Mouse (Mus musculus) cerebellum, adult 2 months (tissue): ENCODE data around the gene Leo1. TPM values are rescaled to one million over a fixed set of nuclear protein-coding genes. Genes with fewer than 3 reads are reported as not detected.

ENCODE experiments used
- DNase-seq, 2 experiments: peaks; one replicate each; pipeline ENCODE4 v3.0.0; 2021
- H3K27ac ChIP-seq: fragments of 200-500 bp; 2 replicates; pipeline ENCODE4 v1.5.1; 2012; ENCODE audit warnings: low read length, control low read depth, inconsistent platforms; ENCODE audit not compliant: insufficient read depth
- H3K27me3 ChIP-seq: fragments of 200-500 bp; 2 replicates; pipeline ENCODE4 v1.6.1; 2012; ENCODE audit warnings: inconsistent platforms, mild to moderate bottlenecking, low read length, moderate library complexity; ENCODE audit not compliant: control insufficient read depth, insufficient read depth
- H3K4me1 ChIP-seq: fragments of 200-500 bp; 2 replicates; pipeline ENCODE4 v1.6.1; 2011; ENCODE audit warnings: low read length; ENCODE audit not compliant: control insufficient read depth, insufficient read depth
- H3K4me3 ChIP-seq: fragments of 200-500 bp; replicated peaks from 2 replicates; pipeline ENCODE3; 2011; ENCODE audit warnings: mild to moderate bottlenecking, low read depth, low read length, control low read depth; ENCODE audit not compliant: insufficient read depth
- CTCF ChIP-seq: fragments of 200-500 bp; IDR thresholded peaks from 2 replicates; pipeline ENCODE4 v1.5.1; 2011; ENCODE audit warnings: low read depth, mild to moderate bottlenecking, control low read depth, low read length, moderate library complexity, borderline replicate concordance; ENCODE audit not compliant: insufficient read depth
- POLR2A ChIP-seq: fragments of 200-500 bp; IDR thresholded peaks from 2 replicates; pipeline ENCODE4 v1.6.1; 2011; ENCODE audit warnings: low read length, control low read depth, borderline replicate concordance; ENCODE audit not compliant: insufficient read depth
- WGBS: fragments of 180-500 bp; shearing (Covaris S2); methylation state at CpG from one replicate; pipeline ENCODE4 v1.1.7; 2018; 5-methylcytosine and 5-hydroxymethylcytosine counted together
- polyA plus RNA-seq: library from polyadenylated mRNA; depleted of rRNA; stranded (reverse); fragments of >200 nt; gene quantifications from 2 replicates; pipeline ENCODE4 v1.2.3, GENCODE M21; 2012; rRNA removed

Gene Leo1
- polyA plus RNA-seq, 1 experiment: 26.9 TPM

DNA sequence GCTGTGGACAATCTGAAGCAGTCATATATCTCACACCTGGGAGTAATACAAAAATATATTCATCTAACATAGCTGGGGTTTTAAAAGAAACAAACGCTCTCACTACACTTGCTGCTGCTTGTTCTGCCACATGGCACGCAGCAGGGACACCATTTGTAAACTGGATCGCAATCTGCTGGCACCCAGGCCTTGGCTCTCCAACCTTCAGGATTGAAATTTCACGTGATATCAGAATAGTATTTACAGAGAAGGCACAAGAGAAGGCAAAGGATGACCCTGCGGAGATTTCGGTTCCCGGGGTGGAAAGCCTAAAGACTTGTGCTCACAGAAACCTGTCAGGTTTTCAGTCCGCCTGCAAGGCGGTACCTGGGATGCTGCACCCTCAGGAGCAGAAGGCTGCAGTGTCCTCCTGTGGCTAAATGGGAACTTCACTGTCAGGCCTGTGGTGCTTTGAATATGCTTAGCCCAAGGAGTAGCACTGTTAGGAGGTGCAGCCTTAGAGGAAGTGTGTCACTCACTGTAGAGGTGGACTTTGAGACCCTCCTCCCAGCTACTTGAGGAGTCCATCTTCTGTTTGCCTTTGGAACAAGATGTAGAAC is 53.2 kb downstream of the Leo1 start:
- H3K27me3 ChIP-seq: no peaks in the 10 kb centered on the region
- peak; percentile 77 to 82 for DNase-seq
- H3K4me3 ChIP-seq: no peak overlapping the region
- peak overlapping the region; percentile 91 for H3K27ac ChIP-seq
- peaks cover 17% of the 10 kb centered on the region; the same call in 1 of the 2 replicates for H3K4me1 ChIP-seq
- 33% methylated on average over 9 of the region's 9 CpGs for WGBS
- TF ChIP-seq POLR2A: no peak
- TF ChIP-seq CTCF: peak; percentile 56; the same call in 1 of the 2 replicates

DNA sequence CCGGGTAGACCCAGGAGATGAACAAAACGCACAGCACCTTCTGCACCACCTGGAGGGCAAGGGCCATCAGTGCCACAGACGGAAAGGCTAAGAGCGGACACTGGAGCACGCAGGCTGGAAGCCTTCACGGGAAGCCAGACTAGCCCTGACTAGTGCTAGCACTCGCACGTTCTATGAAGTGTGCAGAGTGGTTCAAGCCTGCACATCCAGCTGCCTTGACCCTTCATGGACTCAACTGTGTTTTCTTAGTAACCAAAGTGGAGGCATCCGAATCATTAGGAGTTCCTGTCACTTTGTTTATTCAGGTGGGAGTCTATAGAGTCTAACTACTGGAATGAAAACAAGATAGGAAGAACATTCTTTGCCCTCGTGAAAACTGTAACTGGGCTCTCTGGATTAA is 54.6 kb downstream of the Leo1 start:
- Histone ChIP-seq H3K4me3 (no peak overlapping the region), H3K27ac (peak overlapping the region; percentile 91; the same call in 1 of the 2 replicates), H3K27me3 (no peaks in the 10 kb centered on the region), H3K4me1 (peaks cover 17% of the 10 kb centered on the region; the same call in 1 of the 2 replicates)
- no peak for TF ChIP-seq POLR2A
- no peak for TF ChIP-seq CTCF
- no peak for DNase-seq
- WGBS: 94% methylated on average over 10 of the region's 10 CpGs

DNA sequence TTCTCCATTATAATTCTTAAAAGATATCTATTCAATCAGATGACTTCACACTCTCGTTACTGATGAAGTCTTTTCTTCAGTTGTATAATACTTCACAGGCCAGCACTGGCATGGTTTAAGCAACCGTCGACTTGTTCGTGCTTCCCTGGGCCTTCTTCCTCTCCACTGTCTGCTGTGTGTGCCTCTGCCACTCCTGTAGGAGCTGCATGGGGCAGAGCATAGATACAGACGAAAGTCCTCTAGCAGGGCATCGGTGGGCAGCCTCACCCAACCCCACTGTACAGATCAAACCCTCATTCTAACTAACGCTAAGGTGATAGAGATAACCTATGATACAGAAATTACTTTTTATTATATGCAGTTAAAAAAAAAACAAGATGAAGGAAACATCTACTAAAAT is 57.2 kb downstream of the Leo1 start:
- TF ChIP-seq POLR2A (no peak), CTCF (no peak)
- Histone ChIP-seq H3K4me1 (peaks cover 13% of the 10 kb centered on the region; the same call in 1 of the 2 replicates), H3K27me3 (no peaks in the 10 kb centered on the region), H3K4me3 (no peak overlapping the region), H3K27ac (no peak overlapping the region)
- WGBS: 94% methylated on average over 7 of the region's 7 CpGs
- DNase-seq: no peak

DNA sequence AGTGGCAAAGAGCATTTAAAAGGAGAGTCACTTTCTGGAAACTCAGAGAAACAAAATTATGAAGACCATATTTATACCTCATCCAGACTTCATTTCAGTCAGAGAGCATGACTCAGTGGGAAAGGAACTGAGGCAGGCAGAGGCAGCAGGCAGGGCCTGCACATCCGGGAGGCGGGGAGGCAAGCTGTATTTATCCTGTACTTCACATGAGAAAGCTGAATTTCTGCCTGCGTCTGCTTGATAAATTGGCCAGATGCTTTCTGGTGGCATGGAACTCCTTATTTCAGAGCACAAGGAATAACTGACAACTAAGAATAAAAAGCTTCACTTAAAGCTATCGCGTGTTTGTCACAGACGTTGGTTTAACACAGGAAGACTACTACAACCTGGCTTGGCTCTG is 63.0 kb downstream of the Leo1 start:
- Histone ChIP-seq H3K4me3 (no peak overlapping the region), H3K27ac (no peak overlapping the region), H3K4me1 (no peaks in the 10 kb centered on the region; the same call in 1 of the 2 replicates), H3K27me3 (no peaks in the 10 kb centered on the region)
- DNase-seq: no peak
- 93% methylated on average over 6 of the region's 6 CpGs for WGBS
- TF ChIP-seq POLR2A (no peak), CTCF (no peak)

DNA sequence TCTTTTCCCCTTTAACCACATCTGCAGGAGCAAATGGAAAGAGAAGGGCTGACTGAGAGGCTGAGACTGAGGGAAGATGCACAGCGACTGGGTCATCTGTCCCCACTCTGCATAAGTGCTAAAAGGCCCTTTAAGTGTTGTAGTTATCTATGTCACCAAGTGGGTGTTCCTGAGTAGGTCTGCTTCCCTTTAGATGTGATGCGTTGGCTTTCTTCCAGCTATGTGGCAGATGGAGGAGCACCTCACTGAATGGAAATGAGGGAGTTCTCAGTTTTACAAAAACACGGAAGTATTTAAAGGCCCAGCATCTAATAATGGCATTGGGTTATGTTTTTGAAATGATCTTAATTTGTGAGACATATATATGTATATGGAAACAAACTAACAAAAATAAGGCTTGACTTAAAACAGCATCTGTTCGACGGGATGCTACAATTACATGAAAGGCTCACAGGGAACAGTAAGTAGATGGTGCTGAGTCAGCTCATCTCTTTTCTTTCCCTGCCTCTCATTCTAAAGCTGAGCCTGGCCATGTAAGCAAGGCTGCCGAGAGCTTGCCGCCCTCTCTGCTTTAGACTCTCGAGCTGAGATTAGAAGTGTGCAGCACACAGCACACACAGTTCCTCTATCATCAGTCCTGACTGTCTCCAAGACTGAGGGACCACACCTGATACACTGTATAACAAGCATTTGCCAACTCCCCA is 70.1 kb downstream of the Leo1 start:
- Histone ChIP-seq H3K4me1 (peaks cover 7% of the 10 kb centered on the region), H3K4me3 (no peak overlapping the region), H3K27ac (peak overlapping the region; percentile 87), H3K27me3 (no peaks in the 10 kb centered on the region)
- TF ChIP-seq CTCF (no peak), POLR2A (no peak)
- WGBS: 23% methylated on average over 8 of the region's 8 CpGs
- DNase-seq: peak; percentile 43 to 68

DNA sequence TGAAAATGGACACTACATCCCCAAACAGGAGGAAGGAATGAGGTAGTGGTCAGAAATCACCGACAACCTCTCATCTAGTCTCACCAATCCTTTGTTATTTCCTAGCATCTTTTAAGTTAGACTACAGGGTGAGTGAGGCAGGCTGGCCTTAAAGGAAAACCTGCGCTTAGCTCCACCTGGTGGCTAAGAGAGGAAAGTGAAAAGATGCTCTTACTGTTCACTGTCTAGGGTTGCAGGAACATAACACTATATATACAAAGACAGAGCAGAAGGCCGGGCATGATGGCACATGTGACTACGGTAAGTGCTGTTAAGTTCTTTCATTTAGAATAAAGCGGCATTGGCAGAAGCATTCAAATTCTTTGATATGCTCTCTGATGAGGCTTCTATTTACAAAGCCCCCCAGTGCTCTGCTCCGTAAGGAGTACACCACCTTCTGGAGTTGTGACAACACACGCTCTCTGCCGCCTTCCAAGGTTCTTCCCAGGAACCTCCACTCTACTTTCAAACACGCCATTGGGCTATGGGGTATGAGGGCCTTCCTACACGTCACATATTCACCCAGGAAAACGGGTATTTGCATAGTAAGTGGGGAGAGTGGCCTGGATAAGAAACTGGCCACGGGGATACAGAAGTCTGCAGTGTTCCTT is 74.3 kb downstream of the Leo1 start:
- 58% methylated on average over 12 of the region's 12 CpGs for WGBS
- Histone ChIP-seq H3K4me3 (no peak overlapping the region), H3K27me3 (no peaks in the 10 kb centered on the region), H3K4me1 (peaks cover 7% of the 10 kb centered on the region), H3K27ac (no peak overlapping the region)
- no peak for TF ChIP-seq POLR2A
- TF ChIP-seq CTCF: peak; percentile 82
- DNase-seq: peak; percentile 60 to 71

Other genes starting within 250 kb of the Leo1 start
- 3.9 and 4.1 TPM in 2 replicates for gene Myo5c, start 209.5 kb upstream of the Leo1 start, polyA plus RNA-seq
- 194 and 215 TPM in 2 replicates for gene Gnb5, start 135.2 kb upstream of the Leo1 start, polyA plus RNA-seq
- 0.17 and 0.25 TPM in 2 replicates for gene Bcl2l10, start 93.8 kb upstream of the Leo1 start, polyA plus RNA-seq
- gene Mapk6, start 31.5 kb upstream of the Leo1 start, polyA plus RNA-seq: 71.3 and 76.0 TPM in 2 replicates
- gene Tmod3, start 118.1 kb downstream of the Leo1 start, polyA plus RNA-seq: 45.4 and 50.6 TPM in 2 replicates
- 86.2 and 86.7 TPM in 2 replicates for gene Tmod2, start 169.8 kb downstream of the Leo1 start, polyA plus RNA-seq
- gene Lysmd2, start 184.2 kb downstream of the Leo1 start, polyA plus RNA-seq: 115 and 120 TPM in 2 replicates
- gene Scg3, start 242.5 kb downstream of the Leo1 start, polyA plus RNA-seq: 237 and 254 TPM in 2 replicates